Mouse (Mus musculus) intestine, postnatal 0 days (tissue): ENCODE data around the gene Vmo1. TPM values are rescaled to one million over a fixed set of nuclear protein-coding genes. Genes with fewer than 3 reads are reported as not detected.

Experiments used
- ATAC-seq: fragments of 200-750 bp; cut with Nextera tagmentation; 2 replicates; pipeline ENCODE4 v1.8.0; 2017; ENCODE audit warnings: mild to moderate bottlenecking, moderate TSS enrichment, moderate library complexity
- H3K27ac ChIP-seq: fragments of 300-500 bp; sonication (generic); 2 replicates; pipeline ENCODE4 v1.5.1; 2014; ENCODE audit warnings: mild to moderate bottlenecking, low read depth, low read length, moderate library complexity
- H3K27me3 ChIP-seq: fragments of 300-500 bp; sonication (generic); replicated peaks from 2 replicates; pipeline ENCODE4 v1.6.1; 2014; ENCODE audit warnings: low read length, mixed read lengths; ENCODE audit not compliant: control insufficient read depth, insufficient read depth
- H3K36me3 ChIP-seq: fragments of 300-500 bp; sonication (generic); 2 replicates; pipeline ENCODE4 v1.6.1; 2014; ENCODE audit warnings: mild to moderate bottlenecking, moderate library complexity; ENCODE audit not compliant: control insufficient read depth, insufficient read depth
- H3K4me1 ChIP-seq: fragments of 300-500 bp; sonication (generic); replicated peaks from 2 replicates; pipeline ENCODE4 v1.6.1; 2014; ENCODE audit warnings: antibody characterized with exemption, low read length, mixed read lengths; ENCODE audit not compliant: control insufficient read depth, insufficient read depth
- H3K4me2 ChIP-seq: fragments of 300-500 bp; sonication (generic); replicated peaks from 2 replicates; pipeline ENCODE4 v1.6.1; 2014; ENCODE audit warnings: low read depth, mild to moderate bottlenecking, moderate library complexity
- H3K4me3 ChIP-seq: fragments of 300-500 bp; sonication (generic); 2 replicates; pipeline ENCODE4 v1.5.1; 2014; ENCODE audit warnings: low read depth, low read length
- H3K9ac ChIP-seq: fragments of 300-500 bp; sonication (generic); 2 replicates; pipeline ENCODE4 v1.6.1; 2014; ENCODE audit warnings: mild to moderate bottlenecking, low read depth, low read length
- H3K9me3 ChIP-seq: fragments of 300-500 bp; sonication (generic); 2 replicates; pipeline ENCODE4 v1.6.1; 2016; ENCODE audit warnings: mixed run types; ENCODE audit not compliant: control insufficient read depth
- CTCF ChIP-seq: sonication (generic); IDR thresholded peaks from 2 replicates; pipeline ENCODE4 v1.5.1; 2016; ENCODE audit warnings: low read depth, mild to moderate bottlenecking, control low read depth, antibody characterized with exemption, moderate library complexity
- WGBS: fragments of 180-500 bp; shearing (Covaris S2); extraction: QIAGEN DNeasy Blood & Tissue Kit; methylation state at CpG from one replicate; pipeline ENCODE4 v1.1.7; 2014; 5-methylcytosine and 5-hydroxymethylcytosine counted together
- polyA plus RNA-seq: library from polyadenylated mRNA; unstranded; fragments of >200 nt; fragmentation: Nextera tagmentation; extraction: Ambion mirVana; gene quantifications from 2 replicates; pipeline ENCODE4 v1.2.1, GENCODE M21; 2015

Vmo1 gene
- polyA plus RNA-seq, 1 experiment from 2014 or later: 0.25 TPM

DNA sequence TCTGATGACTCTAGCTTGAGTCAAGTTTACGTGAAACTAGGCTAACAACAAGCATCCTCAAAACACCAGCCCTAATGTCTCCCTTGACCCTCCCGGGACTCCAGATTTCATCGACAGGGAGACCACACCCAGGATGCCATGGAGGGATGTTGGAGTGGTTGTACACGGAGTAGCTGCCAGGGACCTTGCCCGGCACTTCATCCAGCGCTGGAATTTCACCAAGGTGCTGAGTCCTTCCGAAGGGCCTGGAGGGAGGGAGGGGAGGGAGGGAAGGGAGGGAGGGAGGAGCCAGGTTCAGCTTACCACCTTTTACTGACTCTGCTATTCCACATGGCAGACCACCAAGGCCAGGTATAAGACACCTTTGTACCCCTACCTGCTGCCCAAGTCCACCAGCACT lies 39.5 kb upstream of the Vmo1 start:
- Histone ChIP-seq H3K4me3 (no peak overlapping the region), H3K27me3 (no peaks in the 10 kb centered on the region), H3K9ac (no peak overlapping the region), H3K36me3 (peaks cover 45% of the 10 kb centered on the region), H3K4me2 (no peak overlapping the region), H3K9me3 (no peaks in the 10 kb centered on the region), H3K27ac (no peak overlapping the region), H3K4me1 (no peaks in the 10 kb centered on the region)
- TF ChIP-seq CTCF: no peak
- WGBS: 40% methylated on average over 7 of the region's 7 CpGs
- ATAC-seq: no peak

GRCm38 (mm10) chr11:70551526-70551925 lies 37.1 kb upstream of the Vmo1 start:
- 93% methylated on average over 8 of the region's 8 CpGs for WGBS
- TF ChIP-seq CTCF: no peak
- H3K27me3 ChIP-seq: no peaks in the 10 kb centered on the region
- H3K4me3 ChIP-seq: no peak overlapping the region
- peaks cover 32% of the 10 kb centered on the region for H3K36me3 ChIP-seq
- H3K4me2 ChIP-seq: no peak overlapping the region
- H3K4me1 ChIP-seq: no peaks in the 10 kb centered on the region
- H3K27ac ChIP-seq: no peak overlapping the region
- no peak for ATAC-seq
- H3K9ac ChIP-seq: no peak overlapping the region
- H3K9me3 ChIP-seq: no peaks in the 10 kb centered on the region

GRCm38 (mm10) chr11:70544496-70544895 lies 30.1 kb upstream of the Vmo1 start:
- no peaks in the 10 kb centered on the region; the same call in 1 of the 2 replicates for H3K36me3 ChIP-seq
- H3K27me3 ChIP-seq: no peaks in the 10 kb centered on the region
- no peak overlapping the region for H3K4me3 ChIP-seq
- H3K4me1 ChIP-seq: no peaks in the 10 kb centered on the region
- WGBS: 71% methylated on average over 7 of the region's 7 CpGs
- H3K9ac ChIP-seq: no peak overlapping the region
- H3K9me3 ChIP-seq: no peaks in the 10 kb centered on the region
- no peak for ATAC-seq
- H3K4me2 ChIP-seq: no peak overlapping the region
- no peak overlapping the region for H3K27ac ChIP-seq
- no peak for TF ChIP-seq CTCF

GRCm38 (mm10) chr11:70541415-70541814 lies 27.0 kb upstream of the Vmo1 start:
- H3K9ac ChIP-seq: no peak overlapping the region
- no peak for TF ChIP-seq CTCF
- no peaks in the 10 kb centered on the region; the same call in 1 of the 2 replicates for H3K36me3 ChIP-seq
- H3K4me3 ChIP-seq: no peak overlapping the region
- H3K27me3 ChIP-seq: no peaks in the 10 kb centered on the region
- WGBS: 74% methylated on average over 5 of the region's 5 CpGs
- H3K4me1 ChIP-seq: no peaks in the 10 kb centered on the region
- no peaks in the 10 kb centered on the region for H3K9me3 ChIP-seq
- no peak overlapping the region; the same call in 1 of the 2 replicates for H3K4me2 ChIP-seq
- H3K27ac ChIP-seq: no peak overlapping the region
- no peak for ATAC-seq

DNA sequence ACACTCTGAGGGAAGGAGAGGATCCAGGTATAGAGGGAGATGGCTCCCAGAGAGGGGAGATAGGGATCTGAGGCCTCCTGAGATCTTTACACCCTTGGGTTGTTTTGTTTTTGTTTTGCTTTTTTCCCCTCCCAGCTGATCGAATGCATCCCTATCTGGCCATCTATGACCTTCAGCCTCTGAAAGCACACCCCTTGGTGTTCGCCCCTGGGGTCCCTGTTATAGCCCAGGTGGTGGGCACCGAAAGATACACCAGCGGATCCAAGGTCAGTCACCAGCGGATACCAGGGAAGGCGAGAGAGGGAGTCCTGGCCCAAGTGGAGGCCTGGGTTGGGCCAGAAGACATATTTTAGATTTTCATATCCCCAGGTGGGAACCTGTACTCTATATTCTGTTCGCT lies 26.5 kb upstream of the Vmo1 start:
- H3K4me1 ChIP-seq: no peaks in the 10 kb centered on the region
- no peak for TF ChIP-seq CTCF
- H3K9ac ChIP-seq: no peak overlapping the region; the same call in 1 of the 2 replicates
- no peaks in the 10 kb centered on the region for H3K27me3 ChIP-seq
- no peaks in the 10 kb centered on the region; the same call in 1 of the 2 replicates for H3K36me3 ChIP-seq
- peak overlapping the region; percentile 73 for H3K4me3 ChIP-seq
- no peaks in the 10 kb centered on the region for H3K9me3 ChIP-seq
- peak overlapping the region; percentile 88 for H3K4me2 ChIP-seq
- H3K27ac ChIP-seq: no peak overlapping the region
- no peak for ATAC-seq
- WGBS: 85% methylated on average over 7 of the region's 7 CpGs

GRCm38 (mm10) chr11:70539877-70540587 lies 25.6 kb upstream of the Vmo1 start, which contains the start of gene Pld2:
Gene Pld2 (plus strand): TSS chr11:70540064.
- peak; percentile 80 for TF ChIP-seq CTCF
- Histone ChIP-seq H3K9me3 (no peaks in the 10 kb centered on the region), H3K4me2 (peak within 1 kb of the TSS; percentile 88), H3K9ac (peak within 1 kb of the TSS; percentile 71), H3K27ac (peak within 1 kb of the TSS; percentile 70), H3K36me3 (no peaks in the 10 kb centered on the region; the same call in 1 of the 2 replicates), H3K4me1 (no peaks in the 10 kb centered on the region), H3K27me3 (no peaks in the 10 kb centered on the region), H3K4me3 (peak within 1 kb of the TSS; percentile 73)
- WGBS: under 1% methylated on average over 55 of the region's 65 CpGs
- ATAC-seq: peak; percentile 94
